Mouse (Mus musculus) midbrain, embryonic 13.5 days (tissue): ENCODE results near the gene Rps6ka1. TPM values are rescaled to one million over a fixed set of nuclear protein-coding genes. Genes with fewer than 3 reads are reported as not detected.
"Not testable (repeated sequence)": the region's sequence is repeated elsewhere in the genome, so short reads cannot be mapped to it uniquely, and the experiment has no call there.

Experiments
- ATAC-seq: fragments of 200-750 bp; cut with Nextera tagmentation; 2 replicates; pipeline ENCODE4 v1.8.0; 2017; ENCODE audit warnings: mild to moderate bottlenecking, moderate TSS enrichment, moderate library complexity
- H3K27ac ChIP-seq: fragments of 300-500 bp; sonication (generic); 2 replicates; pipeline ENCODE4 v1.5.1; 2015; ENCODE audit warnings: inconsistent platforms, mild to moderate bottlenecking, moderate library complexity
- H3K27me3 ChIP-seq: fragments of 300-500 bp; sonication (generic); 2 replicates; pipeline ENCODE4 v1.6.1; 2015; ENCODE audit warnings: mild to moderate bottlenecking, inconsistent platforms
- H3K36me3 ChIP-seq: fragments of 300-500 bp; sonication (generic); 2 replicates; pipeline ENCODE4 v1.6.1; 2015; ENCODE audit warnings: mild to moderate bottlenecking, inconsistent platforms
- H3K4me1 ChIP-seq: fragments of 300-500 bp; sonication (generic); replicated peaks from 2 replicates; pipeline ENCODE4 v1.6.1; 2015; ENCODE audit warnings: inconsistent platforms
- H3K4me2 ChIP-seq: fragments of 300-500 bp; sonication (generic); replicated peaks from 2 replicates; pipeline ENCODE4 v1.6.1; 2015; ENCODE audit warnings: moderate library complexity, mild to moderate bottlenecking, inconsistent platforms
- H3K4me3 ChIP-seq: fragments of 300-500 bp; sonication (generic); replicated peaks from 2 replicates; pipeline ENCODE4 v1.5.1; 2015; ENCODE audit warnings: mild to moderate bottlenecking, inconsistent platforms
- H3K9ac ChIP-seq: fragments of 300-500 bp; sonication (generic); replicated peaks from 2 replicates; pipeline ENCODE4 v1.6.1; 2015; ENCODE audit warnings: mild to moderate bottlenecking, inconsistent platforms
- H3K9me3 ChIP-seq: fragments of 300-500 bp; sonication (generic); 2 replicates; pipeline ENCODE4 v1.6.1; 2016; ENCODE audit warnings: mild to moderate bottlenecking, inconsistent platforms
- WGBS: fragments of 180-500 bp; shearing (Covaris S2); methylation state at CpG from one replicate; pipeline ENCODE4 v1.1.7; 2015; 5-methylcytosine and 5-hydroxymethylcytosine counted together
- polyA plus RNA-seq: library from polyadenylated mRNA; unstranded; fragments of >200 nt; fragmentation: Nextera tagmentation; extraction: Ambion mirVana; gene quantifications from 2 replicates; pipeline ENCODE4 v1.2.1, GENCODE M21; 2015

Gene Rps6ka1
- polyA plus RNA-seq, result 19.0 and 19.2 TPM in 2 replicates

DNA sequence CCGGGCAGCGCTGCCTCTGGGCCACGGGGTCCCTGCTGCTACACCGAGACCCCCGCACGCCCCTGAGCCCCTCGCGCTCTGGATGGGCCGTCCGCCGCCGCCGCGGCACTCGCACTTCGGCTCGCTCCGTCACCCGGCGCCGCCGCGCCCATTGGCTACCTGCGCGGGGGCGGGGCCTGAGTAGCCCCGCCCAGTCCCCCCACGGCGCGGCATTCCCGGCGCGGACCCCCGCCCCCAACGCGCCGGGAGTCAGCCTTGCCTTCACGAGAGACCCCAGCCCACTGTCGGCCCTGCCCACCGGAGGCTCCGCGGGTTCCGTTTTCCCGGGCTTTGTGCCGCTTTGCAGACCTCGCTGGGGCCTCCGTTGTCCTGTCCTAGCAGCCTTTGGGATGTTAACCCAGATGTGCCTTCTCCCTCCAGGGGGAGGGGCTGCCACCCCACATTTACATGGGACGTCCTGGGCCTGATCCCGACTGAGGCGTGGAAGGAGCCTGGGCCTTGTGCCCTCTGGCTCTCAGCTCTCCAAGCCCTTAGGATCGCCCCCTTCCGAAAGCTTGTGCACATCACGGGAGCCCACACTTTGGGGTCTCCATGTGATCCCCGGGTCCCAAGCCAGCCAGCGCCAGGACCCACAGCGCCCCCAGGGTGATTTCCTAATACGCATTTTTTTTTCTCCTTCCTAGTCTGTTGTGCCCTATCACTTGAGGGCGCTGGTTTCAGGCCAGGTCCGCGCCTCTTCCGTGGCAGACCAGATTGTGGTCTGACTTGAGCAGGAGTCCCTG, at the start of gene Rps6ka1:
Rps6ka1 (minus strand) TSS at position 126 of the 782 bp plus-strand sequence.
- peak; percentile 93 for ATAC-seq
- Histone ChIP-seq H3K9ac (peak within 1 kb of the TSS; percentile 88), H3K4me1 (peaks cover 16% of the 10 kb centered on the region), H3K4me3 (peak within 1 kb of the TSS; percentile 84), H3K4me2 (peak within 1 kb of the TSS; percentile 94), H3K9me3 (no peaks in the 10 kb centered on the region), H3K36me3 (no peaks in the 10 kb centered on the region), H3K27me3 (peaks cover 11% of the 10 kb centered on the region), H3K27ac (peak within 1 kb of the TSS; percentile 77)
- WGBS, result under 1% methylated on average over 47 of the region's 61 CpGs

DNA sequence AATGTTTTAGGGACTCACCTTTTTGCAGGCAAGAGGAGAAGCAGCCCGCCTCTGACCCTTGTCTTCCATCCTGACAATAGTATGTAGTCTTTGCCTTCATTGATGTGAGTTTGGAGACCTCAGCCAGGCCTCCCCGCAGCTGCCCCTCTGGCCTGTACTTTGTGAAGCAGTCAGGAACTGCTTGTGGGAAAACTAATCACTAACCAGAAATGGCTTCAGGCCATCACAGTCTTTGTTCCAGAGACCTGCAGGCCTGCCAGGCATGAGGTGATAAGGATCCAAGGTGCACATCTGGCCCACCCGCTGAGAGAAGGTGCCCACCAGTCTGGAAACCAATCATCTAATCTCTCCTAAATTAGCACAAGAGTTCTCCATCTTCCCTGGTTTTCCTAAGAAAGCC, 44.2 kb upstream of the Rps6ka1 start:
- Histone ChIP-seq H3K9ac (no peak overlapping the region), H3K27ac (no peak overlapping the region), H3K9me3 (no peaks in the 10 kb centered on the region), H3K27me3 (no peaks in the 10 kb centered on the region), H3K36me3 (no peaks in the 10 kb centered on the region), H3K4me1 (no peaks in the 10 kb centered on the region), H3K4me3 (no peak overlapping the region), H3K4me2 (no peak overlapping the region)
- no peak for ATAC-seq
- WGBS, result 88% methylated on average over 3 of the region's 3 CpGs

DNA sequence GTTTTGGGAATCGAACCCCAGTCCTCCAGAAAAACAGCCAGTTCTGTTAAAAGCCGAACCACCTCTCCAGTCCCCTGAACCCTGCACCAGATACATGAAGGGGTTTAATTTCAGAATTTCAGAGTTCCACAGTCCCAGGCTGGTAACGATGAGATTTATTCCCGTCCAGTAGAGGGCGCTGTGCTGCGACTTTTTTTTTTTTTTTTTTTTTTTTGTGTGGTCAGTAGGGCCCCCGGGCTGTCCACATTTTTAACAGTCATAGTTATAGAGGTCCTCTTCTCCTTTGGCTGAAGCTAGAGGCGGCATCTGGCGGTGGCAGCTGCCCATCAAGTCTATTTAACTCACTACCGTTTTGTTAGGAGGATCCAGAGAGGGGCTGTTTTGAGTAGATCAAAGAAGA, 43.8 kb upstream of the Rps6ka1 start:
- Histone ChIP-seq H3K4me1 (no peaks in the 10 kb centered on the region), H3K9ac (no peak overlapping the region), H3K9me3 (no peaks in the 10 kb centered on the region), H3K27me3 (no peaks in the 10 kb centered on the region), H3K4me2 (no peak overlapping the region), H3K4me3 (no peak overlapping the region), H3K36me3 (no peaks in the 10 kb centered on the region), H3K27ac (no peak overlapping the region)
- no peak for ATAC-seq
- 14% methylated on average over 10 of the region's 10 CpGs for WGBS

DNA sequence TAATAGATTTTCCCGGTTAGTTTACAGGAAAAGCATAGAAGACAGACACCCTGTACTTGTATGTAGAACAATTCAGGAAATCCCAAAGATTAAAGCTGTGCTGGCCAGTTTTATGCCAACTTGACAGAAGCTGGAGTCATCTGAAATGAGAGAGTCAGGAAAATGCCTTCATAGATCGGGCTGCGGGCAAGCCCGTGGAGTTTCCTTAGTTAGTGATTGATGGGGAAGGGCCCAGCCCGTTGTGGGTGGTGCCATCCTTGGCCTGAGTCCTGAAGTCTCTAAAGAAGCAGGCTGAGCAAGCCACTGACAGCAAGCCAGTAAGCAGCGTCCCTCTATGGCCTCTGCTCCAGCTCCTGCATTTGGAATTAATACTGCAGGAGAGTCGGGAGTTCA, 41.7 kb upstream of the Rps6ka1 start:
- Histone ChIP-seq H3K27ac (no peak overlapping the region), H3K36me3 (no peaks in the 10 kb centered on the region), H3K4me2 (no peak overlapping the region), H3K4me1 (no peaks in the 10 kb centered on the region), H3K4me3 (no peak overlapping the region), H3K9me3 (no peaks in the 10 kb centered on the region), H3K27me3 (no peaks in the 10 kb centered on the region), H3K9ac (no peak overlapping the region)
- ATAC-seq, result no peak
- 60% methylated on average over 7 of the region's 7 CpGs for WGBS

GRCm38 (mm10) chr4:133928576-133929277, 41.1 kb upstream of the Rps6ka1 start:
- Histone ChIP-seq H3K36me3 (no peaks in the 10 kb centered on the region), H3K27me3 (no peaks in the 10 kb centered on the region), H3K9ac (no peak overlapping the region), H3K4me1 (no peaks in the 10 kb centered on the region), H3K27ac (no peak overlapping the region), H3K4me3 (no peak overlapping the region), H3K9me3 (no peaks in the 10 kb centered on the region), H3K4me2 (no peak overlapping the region)
- no peak for ATAC-seq
- WGBS, result 69% methylated on average over 15 of the region's 15 CpGs

DNA sequence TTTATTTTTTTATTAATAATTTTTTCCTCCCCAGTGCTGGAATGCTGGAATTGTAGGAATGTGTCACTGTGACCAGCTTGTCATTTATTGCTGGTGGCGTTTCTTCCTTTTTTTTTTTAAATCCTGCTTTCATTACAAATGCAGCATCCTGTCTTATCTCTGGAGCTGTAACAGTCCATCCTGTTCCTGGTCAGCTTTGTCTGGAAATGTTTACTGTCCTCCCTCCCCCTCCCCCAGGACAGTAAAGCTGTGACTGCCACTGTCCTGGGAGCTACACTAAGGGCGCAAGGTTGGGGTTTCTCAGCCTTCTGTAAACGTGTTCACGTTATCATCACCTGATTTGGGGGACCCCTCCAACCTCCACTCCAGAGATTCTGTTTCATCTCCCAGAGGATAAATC, 37.6 kb upstream of the Rps6ka1 start:
- no peak for ATAC-seq
- H3K4me2 ChIP-seq, result no peak overlapping the region
- no peaks in the 10 kb centered on the region for H3K9me3 ChIP-seq
- no peak overlapping the region for H3K27ac ChIP-seq
- no peaks in the 10 kb centered on the region for H3K27me3 ChIP-seq
- WGBS, result 76% methylated on average over 4 of the region's 4 CpGs
- H3K36me3 ChIP-seq, result no peaks in the 10 kb centered on the region
- no peak overlapping the region for H3K4me3 ChIP-seq
- no peaks in the 10 kb centered on the region for H3K4me1 ChIP-seq
- H3K9ac ChIP-seq, result no peak overlapping the region

GRCm38 (mm10) chr4:133923743-133924142, 36.1 kb upstream of the Rps6ka1 start:
- no peak overlapping the region for H3K9ac ChIP-seq
- no peak for ATAC-seq
- no peak overlapping the region for H3K27ac ChIP-seq
- H3K27me3 ChIP-seq, result no peaks in the 10 kb centered on the region
- 95% methylated on average over 5 of the region's 5 CpGs for WGBS
- no peaks in the 10 kb centered on the region for H3K4me1 ChIP-seq
- no peaks in the 10 kb centered on the region for H3K9me3 ChIP-seq
- no peak overlapping the region for H3K4me2 ChIP-seq
- H3K36me3 ChIP-seq, result no peaks in the 10 kb centered on the region
- no peak overlapping the region for H3K4me3 ChIP-seq

DNA sequence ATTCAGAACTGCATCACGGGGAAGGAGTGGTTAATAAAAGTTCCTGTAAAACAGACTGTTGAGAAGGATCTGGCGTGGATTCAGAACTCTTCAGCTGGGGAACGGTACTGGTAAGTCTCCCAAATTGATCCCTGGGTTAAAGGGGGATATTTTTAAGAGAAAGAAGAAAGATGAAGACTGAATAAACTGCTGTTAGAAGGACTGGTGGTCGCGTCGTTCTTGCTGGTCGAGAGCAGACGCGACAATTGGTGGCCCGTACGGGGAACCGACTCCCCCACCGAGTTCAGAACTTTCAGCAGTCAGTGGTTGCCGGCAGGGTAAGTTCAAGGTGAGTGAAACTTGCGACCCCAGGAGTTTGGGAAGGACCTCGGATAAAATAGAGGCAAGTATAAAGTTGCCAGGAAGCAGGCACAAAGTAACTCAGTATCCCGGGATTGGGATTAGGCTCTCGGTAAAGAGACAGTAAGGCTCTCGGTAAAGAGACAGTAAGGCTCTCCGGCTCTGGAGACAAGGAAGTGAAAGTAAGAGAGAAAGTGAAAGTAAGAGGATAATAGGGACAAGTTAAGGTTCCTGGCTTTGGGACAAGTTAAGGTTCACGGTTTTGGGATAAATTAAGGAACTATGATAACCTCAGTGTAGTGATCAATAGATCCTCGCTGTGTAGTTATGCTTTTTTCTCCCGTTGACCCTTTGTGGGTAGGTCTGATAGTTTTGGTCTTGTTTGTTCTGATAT, 30.7 kb upstream of the Rps6ka1 start:
- 92% methylated on average over 21 of the region's 23 CpGs for WGBS

DNA sequence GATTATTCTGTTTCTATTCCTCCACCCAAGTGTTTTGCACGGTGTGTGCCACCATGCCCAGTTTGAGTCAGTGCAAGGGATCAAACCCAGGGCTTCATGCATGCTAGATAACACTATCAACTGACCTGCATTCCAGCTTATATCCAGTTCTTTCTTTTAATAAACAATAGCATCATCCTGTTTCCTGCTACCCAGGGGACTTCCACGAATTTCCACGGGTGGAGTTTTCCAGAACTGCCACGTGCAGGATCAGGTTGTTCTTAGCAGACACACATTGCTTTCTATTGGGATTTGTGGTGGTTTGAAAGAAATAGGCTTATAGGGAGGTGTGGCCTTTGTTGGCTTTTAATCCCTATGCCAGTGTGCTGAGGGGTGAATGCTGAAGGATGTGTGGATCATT, 24.4 kb upstream of the Rps6ka1 start:
- Histone ChIP-seq H3K27me3 (no peaks in the 10 kb centered on the region), H3K4me2 (no peak overlapping the region), H3K36me3 (no peaks in the 10 kb centered on the region), H3K4me3 (no peak overlapping the region), H3K27ac (no peak overlapping the region), H3K4me1 (peaks cover 9% of the 10 kb centered on the region), H3K9ac (no peak overlapping the region), H3K9me3 (no peaks in the 10 kb centered on the region)
- WGBS, result 73% methylated on average over 4 of the region's 4 CpGs
- no peak for ATAC-seq

More for the DNA sequence above, 30.7 kb upstream of the Rps6ka1 start:
- not testable (repeated sequence) for H3K27me3 ChIP-seq, H3K9ac ChIP-seq, H3K4me1 ChIP-seq, H3K27ac ChIP-seq, H3K36me3 ChIP-seq, H3K9me3 ChIP-seq, H3K4me3 ChIP-seq, H3K4me2 ChIP-seq, ATAC-seq

- Histone ChIP-seq H3K4me1 (peaks cover 9% of the 10 kb centered on the region), H3K4me2 (peak overlapping the region; percentile 61), H3K27ac (peak overlapping the region; percentile 87), H3K27me3 (no peaks in the 10 kb centered on the region), H3K9ac (peak overlapping the region; percentile 58), H3K4me3 (peak overlapping the region; percentile 51), H3K9me3 (no peaks in the 10 kb centered on the region), H3K36me3 (no peaks in the 10 kb centered on the region)
- 1% methylated on average over 57 of the region's 57 CpGs for WGBS
- peak; percentile 98 for ATAC-seq
Observed at GRCm38 (mm10) chr4:133910236-133911211, 22.9 kb upstream of the Rps6ka1 start.

DNA sequence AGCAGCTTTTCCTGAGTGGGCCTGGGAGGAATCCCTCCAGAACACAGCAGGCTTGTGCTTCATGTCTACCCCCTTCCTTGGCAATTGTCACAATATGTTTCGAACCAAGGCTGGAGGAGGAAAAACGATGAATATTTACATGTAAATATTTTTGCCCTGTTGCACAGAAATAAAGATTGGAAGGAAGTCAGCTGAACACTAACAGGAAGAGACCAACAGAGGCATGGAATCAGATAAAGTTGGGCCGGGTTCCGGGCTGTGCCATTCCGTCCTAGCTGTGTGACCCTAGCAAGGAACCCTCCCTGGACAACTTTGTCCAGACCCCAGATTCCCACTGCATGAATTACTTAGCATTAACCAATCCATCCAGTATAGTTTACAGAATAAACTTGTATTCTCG, 20.5 kb upstream of the Rps6ka1 start:
- Histone ChIP-seq H3K9me3 (no peaks in the 10 kb centered on the region), H3K4me1 (peaks cover 9% of the 10 kb centered on the region), H3K9ac (no peak overlapping the region), H3K27me3 (no peaks in the 10 kb centered on the region), H3K4me3 (no peak overlapping the region), H3K4me2 (no peak overlapping the region), H3K36me3 (no peaks in the 10 kb centered on the region), H3K27ac (no peak overlapping the region)
- WGBS, result 95% methylated on average over 6 of the region's 6 CpGs
- no peak for ATAC-seq
